Mouse (Mus musculus) bone marrow, adult 2 months (tissue): ENCODE data around the gene Fam189a1. TPM values are rescaled to one million over a fixed set of nuclear protein-coding genes. Genes with fewer than 3 reads are reported as not detected.

Source experiments
- H3K27ac ChIP-seq: fragments of 200-500 bp; 2 replicates; pipeline ENCODE4 v1.5.1; 2012; ENCODE audit warnings: low read depth, mild to moderate bottlenecking, control low read depth, inconsistent platforms, low read length; ENCODE audit not compliant: control insufficient read depth, poor library complexity, insufficient read depth
- H3K4me1 ChIP-seq: fragments of 200-500 bp; 2 replicates; pipeline ENCODE4 v1.6.1; 2011; ENCODE audit warnings: low read length; ENCODE audit not compliant: control insufficient read depth, insufficient read depth
- H3K4me3 ChIP-seq: fragments of 200-500 bp; replicated peaks from 2 replicates; pipeline ENCODE3; 2011; ENCODE audit warnings: mild to moderate bottlenecking, low read depth, low read length, control low read depth; ENCODE audit not compliant: control insufficient read depth
- CTCF ChIP-seq: fragments of 200-500 bp; IDR thresholded peaks from 2 replicates; pipeline ENCODE4 v1.5.1; 2011; ENCODE audit warnings: low read length, control low read depth; ENCODE audit not compliant: control insufficient read depth, insufficient read depth
- POLR2A ChIP-seq: fragments of 200-500 bp; IDR thresholded peaks from 2 replicates; pipeline ENCODE4 v1.6.1; 2011; ENCODE audit warnings: low read depth, mild to moderate bottlenecking, control low read depth, low read length, borderline replicate concordance; ENCODE audit not compliant: control insufficient read depth
- WGBS: fragments of 180-500 bp; shearing (Covaris S2); methylation state at CpG from one replicate; pipeline ENCODE4 v1.1.7; 2018; 5-methylcytosine and 5-hydroxymethylcytosine counted together
- polyA plus RNA-seq: library from polyadenylated mRNA; stranded (reverse); fragments of >200 nt; gene quantifications from 2 replicates; pipeline ENCODE4 v1.2.4, GENCODE M21; 2011; ENCODE audit warnings: low replicate concordance; ENCODE audit not compliant: missing spikeins, insufficient read depth, insufficient read length

Gene Fam189a1
- polyA plus RNA-seq, 1 experiment: not detected

DNA sequence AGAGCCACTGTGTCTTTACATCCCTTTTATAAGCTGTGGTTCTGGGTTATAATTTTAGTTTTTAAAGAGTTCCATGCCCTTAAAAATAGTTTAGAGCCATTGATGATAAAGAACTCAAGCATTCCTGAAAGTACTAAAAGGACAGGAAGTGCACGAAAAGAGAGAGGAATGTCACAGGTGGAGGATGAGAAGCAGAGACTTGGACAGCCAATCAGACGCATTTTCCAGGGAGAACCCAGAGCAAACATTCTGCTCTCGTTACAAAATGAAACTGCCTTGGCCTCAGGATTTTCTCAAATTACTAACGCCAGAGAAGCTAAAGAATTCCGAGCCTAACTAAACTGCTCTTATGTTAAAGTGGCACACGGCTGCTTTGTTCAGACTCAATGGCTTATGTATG is 197.3 kb downstream of the Fam189a1 start:
- Histone ChIP-seq H3K4me3 (no peak overlapping the region), H3K4me1 (no peaks in the 10 kb centered on the region), H3K27ac (no peak overlapping the region)
- TF ChIP-seq POLR2A: no peak
- no peak for TF ChIP-seq CTCF
- WGBS: 74% methylated on average over 6 of the region's 6 CpGs

- Histone ChIP-seq H3K4me1 (no peaks in the 10 kb centered on the region), H3K4me3 (no peak overlapping the region), H3K27ac (no peak overlapping the region)
- TF ChIP-seq CTCF (no peak), POLR2A (no peak)
- WGBS: 37% methylated on average over 2 of the region's 2 CpGs
These were observed 204.2 kb downstream of the Fam189a1 start for GRCm38 (mm10) chr7:64952181-64952580.

DNA sequence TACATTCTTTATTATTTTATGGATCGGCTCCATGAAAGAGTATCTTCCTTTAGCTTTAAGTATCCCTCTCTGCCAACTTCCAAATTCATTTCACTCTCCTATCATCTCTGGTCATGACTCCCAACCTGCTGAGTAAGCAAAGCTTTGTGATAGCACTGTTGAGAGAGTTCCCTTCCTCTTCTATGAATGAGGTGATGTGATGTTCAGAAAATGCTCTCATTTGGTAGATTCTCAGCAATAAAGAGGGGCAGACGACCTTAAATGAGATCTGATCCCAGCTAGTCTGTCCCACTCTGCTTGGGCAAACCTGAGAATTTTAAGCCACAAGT is 205.6 kb downstream of the Fam189a1 start:
- Histone ChIP-seq H3K4me3 (no peak overlapping the region), H3K4me1 (no peaks in the 10 kb centered on the region), H3K27ac (no peak overlapping the region)
- WGBS: 44% methylated on average over 2 of the region's 2 CpGs
- TF ChIP-seq CTCF: no peak
- no peak for TF ChIP-seq POLR2A

- WGBS: 42% methylated on average over 12 of the region's 12 CpGs
- no peak overlapping the region for H3K4me3 ChIP-seq
- H3K4me1 ChIP-seq: no peaks in the 10 kb centered on the region
- TF ChIP-seq CTCF (peak; percentile 45), POLR2A (no peak)
- no peak overlapping the region for H3K27ac ChIP-seq
These were observed 206.2 kb downstream of the Fam189a1 start for GRCm38 (mm10) chr7:64949910-64950770.

DNA sequence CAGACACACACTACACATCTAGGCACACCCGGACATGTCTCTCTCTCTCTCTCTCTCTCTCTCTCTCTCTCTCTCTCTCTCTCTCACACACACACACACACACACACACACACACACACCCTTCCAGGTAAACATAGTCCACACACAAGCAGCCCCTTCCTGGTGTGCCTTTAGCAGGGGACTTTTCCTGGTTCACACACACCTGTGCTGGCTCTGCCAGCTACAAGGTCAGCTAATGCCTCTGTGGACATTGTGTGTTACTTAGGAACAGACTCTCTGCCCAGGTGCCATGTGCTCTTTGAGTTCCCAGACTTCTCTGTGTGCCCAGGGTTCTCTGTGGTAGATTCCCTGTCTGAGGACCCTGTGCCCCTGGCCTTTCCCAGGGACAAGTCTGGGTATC is 206.9 kb downstream of the Fam189a1 start:
- TF ChIP-seq POLR2A: no peak
- no peak for TF ChIP-seq CTCF
- WGBS: 57% methylated on average over 1 of the region's 1 CpGs
- Histone ChIP-seq H3K4me3 (no peak overlapping the region), H3K27ac (no peak overlapping the region), H3K4me1 (no peaks in the 10 kb centered on the region)

DNA sequence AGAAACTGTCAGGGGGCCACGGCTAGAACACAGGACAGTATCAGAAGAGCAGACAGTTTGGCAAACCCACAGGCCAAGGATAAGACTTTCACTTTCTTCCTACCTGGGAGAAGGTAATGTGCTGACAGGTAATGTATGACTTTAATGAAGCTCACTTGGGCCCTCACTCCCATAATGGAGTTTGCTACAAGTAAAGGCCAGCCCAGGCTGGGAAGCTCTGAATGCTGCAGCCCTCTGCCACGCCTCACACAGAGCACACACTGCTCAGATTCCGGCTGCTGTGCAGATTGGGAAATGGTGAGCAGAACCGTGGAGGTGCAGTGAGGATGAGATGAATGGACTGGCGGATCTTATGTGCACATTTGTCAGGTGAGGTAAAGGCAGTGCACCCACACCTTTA is 211.7 kb downstream of the Fam189a1 start:
- Histone ChIP-seq H3K27ac (no peak overlapping the region), H3K4me3 (no peak overlapping the region), H3K4me1 (no peaks in the 10 kb centered on the region)
- 82% methylated on average over 5 of the region's 5 CpGs for WGBS
- TF ChIP-seq POLR2A (no peak), CTCF (no peak)

DNA sequence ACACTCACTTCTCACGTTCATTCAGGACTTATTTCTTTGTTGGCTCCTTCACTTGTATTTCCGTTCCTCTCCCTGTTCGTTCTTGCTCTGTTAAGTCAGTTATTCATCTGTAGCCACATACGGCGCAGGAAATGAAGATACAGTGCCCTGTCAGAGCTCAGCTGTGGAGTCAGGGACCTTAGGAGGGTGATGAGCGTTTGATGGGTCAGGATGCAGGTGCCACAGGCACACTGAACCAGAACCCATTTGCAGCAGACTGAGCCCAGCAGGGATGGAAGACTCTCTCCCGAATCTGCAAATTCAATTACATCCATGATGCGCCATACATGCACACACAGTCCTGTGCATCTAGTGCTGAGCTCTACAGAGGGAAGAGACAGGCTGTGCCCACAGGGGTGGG is 212.2 kb downstream of the Fam189a1 start:
- no peak overlapping the region for H3K27ac ChIP-seq
- 69% methylated on average over 8 of the region's 8 CpGs for WGBS

GRCm38 (mm10) chr7:64936927-64937326 is 219.4 kb downstream of the Fam189a1 start:
- H3K27ac ChIP-seq: no peak overlapping the region
- TF ChIP-seq CTCF (no peak), POLR2A (no peak)
- no peak overlapping the region for H3K4me3 ChIP-seq
- H3K4me1 ChIP-seq: no peaks in the 10 kb centered on the region
- WGBS: 73% methylated on average over 4 of the region's 4 CpGs

More for the DNA sequence above, 212.2 kb downstream of the Fam189a1 start:
- TF ChIP-seq CTCF: no peak
- H3K4me3 ChIP-seq: no peak overlapping the region
- H3K4me1 ChIP-seq: no peaks in the 10 kb centered on the region

DNA sequence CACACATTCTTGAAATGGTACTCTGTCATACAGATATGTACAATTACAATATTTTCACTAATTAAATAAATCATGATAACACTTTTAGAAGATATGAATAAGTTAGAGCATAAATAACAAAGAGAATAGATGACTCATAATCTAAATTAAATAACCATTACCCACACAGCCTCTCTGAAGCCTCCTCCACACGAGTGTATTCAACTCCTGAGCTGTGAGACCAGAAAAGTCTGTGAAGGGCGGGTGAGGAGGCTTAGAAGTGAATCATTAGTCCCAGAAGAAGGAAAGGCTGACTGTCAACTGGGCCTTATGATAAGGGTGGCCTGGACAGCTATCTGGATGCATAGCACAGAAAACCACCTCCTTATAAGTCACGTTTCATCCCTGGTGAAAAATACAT is 222.3 kb downstream of the Fam189a1 start:
- Histone ChIP-seq H3K27ac (no peak overlapping the region), H3K4me3 (no peak overlapping the region), H3K4me1 (no peaks in the 10 kb centered on the region)
- TF ChIP-seq CTCF (no peak), POLR2A (no peak)
- 55% methylated on average over 3 of the region's 3 CpGs for WGBS
